Mouse (Mus musculus) embryo, embryonic 10.5 days (tissue): Measurements from ENCODE around the gene Pds5b.
"Not testable (repeated sequence)": the region's sequence is repeated elsewhere in the genome, so short reads cannot be mapped to it uniquely, and the experiment has no call there.

Source experiments
- DNase-seq: peaks from one replicate; pipeline ENCODE4 v3.0.0-alpha.2; 2015; ENCODE audit warnings: low spot score

The Pds5b gene

DNA sequence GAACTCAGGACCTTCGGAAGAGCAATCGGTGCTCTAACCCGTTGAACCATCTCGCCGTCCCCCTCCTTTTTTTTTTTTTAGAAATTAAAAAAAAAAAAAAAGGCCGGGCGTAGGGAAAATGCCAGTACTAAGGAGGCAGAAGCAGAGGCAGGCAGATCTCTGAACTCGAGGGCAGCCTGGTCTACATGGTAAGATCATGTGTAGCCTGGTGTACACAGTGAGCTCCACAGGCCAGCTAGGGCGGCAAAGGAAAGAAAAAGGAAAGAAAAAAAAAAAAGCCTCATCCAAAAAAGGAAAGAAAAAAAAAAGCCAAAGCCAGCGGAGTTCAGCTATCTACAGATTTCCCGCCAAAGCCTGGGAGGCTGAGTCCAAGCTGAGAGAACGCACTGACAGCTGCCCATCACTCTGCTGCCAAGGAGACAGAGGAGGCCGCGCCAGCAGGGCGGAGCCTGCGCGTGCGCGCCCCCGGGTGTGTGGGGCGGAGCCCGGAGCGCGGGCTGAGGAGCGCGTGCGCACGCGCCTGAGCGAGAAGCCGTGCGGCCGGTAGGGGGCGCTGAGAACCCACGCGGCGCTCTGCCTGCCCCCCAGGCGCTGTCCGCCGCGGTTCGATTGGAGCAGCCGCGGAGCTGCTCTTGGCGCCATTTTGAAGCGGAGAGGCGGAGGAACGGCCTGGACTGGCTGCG, at the start of gene Pds5b:
TSS of gene Pds5b (plus strand) at position 587 of the 683 bp plus-strand sequence.
- peak; percentile 95 for DNase-seq

DNA sequence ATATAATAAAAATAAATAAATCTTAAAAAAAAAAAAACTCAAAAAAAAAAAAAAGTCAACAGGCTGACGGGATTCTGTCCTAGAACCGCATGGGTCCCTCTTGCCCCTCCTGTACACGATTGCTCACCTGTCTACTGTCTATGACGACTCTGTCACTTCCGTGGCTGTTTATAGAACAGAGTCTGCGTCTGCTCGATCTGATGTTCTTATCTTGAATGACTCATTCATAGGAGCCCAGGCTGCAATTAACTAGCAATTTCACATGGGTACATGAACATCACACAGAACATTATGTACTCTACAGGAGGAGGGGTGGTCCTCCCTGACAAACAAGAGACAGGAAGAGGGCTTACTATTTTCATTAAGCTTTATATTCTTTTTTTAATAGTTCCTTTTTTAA, 48.0 kb upstream of the Pds5b start:
- DNase-seq, result no peak

DNA sequence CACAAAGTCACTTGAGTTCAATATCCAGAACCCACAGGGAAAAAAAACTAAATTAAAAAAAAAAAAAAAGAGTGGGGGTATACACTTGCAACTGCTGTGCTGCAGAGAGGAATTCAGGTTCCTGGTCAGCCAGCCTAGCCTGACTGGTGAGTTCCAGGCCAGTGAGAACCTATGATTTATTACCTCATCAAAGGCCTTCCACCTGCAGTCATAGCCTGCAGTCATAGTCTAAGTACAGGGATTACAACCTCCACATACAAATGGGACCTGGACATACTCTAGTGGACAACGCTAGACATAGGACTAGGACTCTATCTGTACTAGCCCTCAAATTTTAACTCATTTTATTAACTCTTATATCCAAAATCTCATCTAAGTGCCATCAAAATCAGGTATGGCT, 44.3 kb upstream of the Pds5b start:
- no peak for DNase-seq

GRCm38 (mm10) chr5:150629692-150630091, 43.8 kb upstream of the Pds5b start:
- no peak for DNase-seq

GRCm38 (mm10) chr5:150641440-150641839, 32.1 kb upstream of the Pds5b start:
- DNase-seq, result no peak

DNA sequence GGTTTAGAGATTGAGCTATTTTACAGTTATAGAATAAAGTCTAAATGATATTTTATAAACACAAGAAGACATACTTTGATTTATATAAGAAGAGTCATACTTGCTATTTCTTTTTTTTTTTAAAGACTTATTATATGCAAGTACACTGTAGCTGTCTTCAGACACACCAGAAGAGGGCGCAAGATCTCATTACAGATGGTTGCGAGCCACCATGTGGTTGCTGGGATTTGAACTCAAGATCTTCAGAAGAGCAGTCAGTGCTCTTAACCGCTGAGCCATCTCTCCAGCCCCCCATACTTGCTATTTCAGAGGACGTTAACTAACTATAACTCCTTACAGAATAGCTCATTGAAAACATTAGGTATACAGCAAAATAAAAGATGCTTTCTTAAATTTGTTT, 30.1 kb upstream of the Pds5b start:
- not testable (repeated sequence) for DNase-seq

DNA sequence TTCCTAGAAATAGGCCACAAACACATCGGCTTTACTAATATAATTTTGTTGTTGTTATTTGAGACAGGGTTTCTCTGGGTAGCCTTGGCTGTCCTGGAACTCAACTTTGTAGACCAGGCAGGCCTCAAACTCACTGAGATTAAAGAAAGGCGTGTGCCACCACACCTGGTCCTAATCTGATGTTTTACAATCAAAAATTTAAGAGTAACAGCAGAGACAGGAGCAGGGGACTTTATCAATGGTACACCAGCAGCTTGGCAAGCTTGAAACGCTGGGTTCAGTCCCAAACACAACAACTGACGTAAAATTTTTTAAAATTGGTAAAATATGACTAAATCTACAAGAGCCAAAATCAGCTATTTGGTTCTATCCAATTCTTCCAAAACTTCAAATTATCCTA, 28.6 kb upstream of the Pds5b start:
- DNase-seq, result no peak

DNA sequence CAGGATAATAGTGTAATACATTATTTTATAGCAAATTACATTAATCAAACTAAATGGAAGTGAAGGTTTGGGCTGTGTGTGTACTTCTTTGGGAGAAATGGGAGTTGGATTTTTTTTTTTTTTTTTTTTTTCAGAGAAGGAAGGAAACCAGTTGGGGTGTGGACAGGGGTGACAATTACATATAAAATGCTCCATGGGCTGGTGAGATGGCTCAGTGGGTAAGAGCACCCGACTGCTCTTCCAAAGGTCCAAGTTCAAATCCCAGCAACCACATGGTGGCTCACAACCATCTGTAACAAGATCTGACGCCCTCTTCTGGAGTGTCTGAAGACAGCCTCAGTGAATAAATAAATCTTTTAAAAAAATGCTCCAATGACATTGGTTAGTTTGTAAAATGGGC, 21.0 kb upstream of the Pds5b start:
- no peak for DNase-seq

- no peak for DNase-seq
Observed at GRCm38 (mm10) chr5:150654548-150654947, 19.0 kb upstream of the Pds5b start.

GRCm38 (mm10) chr5:150659425-150659824, 14.1 kb upstream of the Pds5b start:
- not testable (repeated sequence) for DNase-seq

DNA sequence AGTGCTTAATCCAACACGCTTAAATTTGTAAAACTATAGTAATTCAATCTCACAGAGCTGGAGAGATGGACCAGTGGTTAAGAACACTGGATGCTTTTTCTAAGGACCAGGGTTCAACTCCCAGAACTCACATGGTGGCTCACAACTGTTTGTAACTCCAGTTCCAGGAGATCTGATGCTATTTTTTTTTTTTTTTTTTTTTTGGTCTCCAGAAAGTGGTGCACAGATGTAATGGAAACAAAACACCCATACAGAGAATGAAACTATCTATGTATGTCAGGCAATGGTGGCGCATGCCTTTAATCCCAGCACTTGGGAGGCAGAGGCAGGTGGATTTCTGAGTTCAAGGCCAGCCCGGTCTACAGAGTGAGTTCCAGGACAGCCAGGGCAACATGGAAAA, 13.2 kb upstream of the Pds5b start:
- not testable (repeated sequence) for DNase-seq

- DNase-seq, result not testable (repeated sequence)
Observed at GRCm38 (mm10) chr5:150663926-150664325, 9.6 kb upstream of the Pds5b start.

DNA sequence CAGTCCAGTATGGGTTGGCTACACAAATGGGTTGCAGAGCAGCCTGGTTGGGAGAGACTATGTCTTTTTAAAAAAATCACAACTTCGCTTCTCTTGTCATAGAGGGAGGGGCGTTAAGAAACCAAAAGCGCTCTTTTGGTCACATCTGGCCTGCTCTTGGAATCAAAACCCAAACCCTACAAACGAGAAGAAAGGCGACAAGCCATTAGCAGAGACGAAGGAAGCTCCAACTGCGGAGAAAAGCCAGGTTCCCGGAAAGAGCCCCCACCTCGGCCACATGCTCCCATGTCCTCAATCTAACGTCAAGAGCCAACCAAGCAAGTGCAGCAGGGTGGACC, 8.8 kb upstream of the Pds5b start:
- DNase-seq, result no peak

- peak; percentile 99 for DNase-seq
Observed at GRCm38 (mm10) chr5:150665132-150665954, 8.2 kb upstream of the Pds5b start.

DNA sequence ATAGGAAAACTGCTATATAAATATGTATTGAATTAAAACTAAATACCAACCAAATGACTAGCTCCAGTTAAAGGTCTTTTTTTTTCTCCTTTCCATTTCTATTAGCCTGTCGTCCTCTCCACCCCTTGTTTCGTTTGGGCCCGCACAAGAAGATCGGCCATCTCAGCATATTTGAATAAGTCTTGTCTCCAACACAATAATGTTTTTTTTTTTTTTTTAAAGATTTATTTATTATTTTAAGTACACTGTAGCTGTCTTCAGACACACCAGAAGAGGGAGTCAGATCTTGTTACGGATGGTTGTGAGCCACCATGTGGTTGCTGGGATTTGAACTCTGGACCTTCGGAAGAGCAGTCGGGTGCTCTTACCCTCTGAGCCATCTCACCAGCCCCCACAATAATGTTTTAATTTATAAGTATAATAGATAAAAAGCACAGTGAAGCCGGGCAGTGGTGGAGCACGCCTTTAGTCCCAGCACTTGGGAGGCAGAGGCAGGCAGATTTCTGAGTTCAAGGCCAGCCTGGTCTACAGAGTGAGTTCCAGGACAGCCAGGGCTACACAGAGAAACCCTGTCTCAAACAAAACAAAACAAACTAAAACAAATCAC, 7.3 kb upstream of the Pds5b start, which contains the start of gene N4bp2l2:
TSS of gene N4bp2l2 (minus strand) at position 51 of the 607 bp plus-strand sequence.
- not testable (repeated sequence) for DNase-seq

GRCm38 (mm10) chr5:150668731-150669130, 4.8 kb upstream of the Pds5b start:
- no peak for DNase-seq

- DNase-seq, result no peak
Observed at GRCm38 (mm10) chr5:150672343-150672742, 1.2 kb upstream of the Pds5b start.

DNA sequence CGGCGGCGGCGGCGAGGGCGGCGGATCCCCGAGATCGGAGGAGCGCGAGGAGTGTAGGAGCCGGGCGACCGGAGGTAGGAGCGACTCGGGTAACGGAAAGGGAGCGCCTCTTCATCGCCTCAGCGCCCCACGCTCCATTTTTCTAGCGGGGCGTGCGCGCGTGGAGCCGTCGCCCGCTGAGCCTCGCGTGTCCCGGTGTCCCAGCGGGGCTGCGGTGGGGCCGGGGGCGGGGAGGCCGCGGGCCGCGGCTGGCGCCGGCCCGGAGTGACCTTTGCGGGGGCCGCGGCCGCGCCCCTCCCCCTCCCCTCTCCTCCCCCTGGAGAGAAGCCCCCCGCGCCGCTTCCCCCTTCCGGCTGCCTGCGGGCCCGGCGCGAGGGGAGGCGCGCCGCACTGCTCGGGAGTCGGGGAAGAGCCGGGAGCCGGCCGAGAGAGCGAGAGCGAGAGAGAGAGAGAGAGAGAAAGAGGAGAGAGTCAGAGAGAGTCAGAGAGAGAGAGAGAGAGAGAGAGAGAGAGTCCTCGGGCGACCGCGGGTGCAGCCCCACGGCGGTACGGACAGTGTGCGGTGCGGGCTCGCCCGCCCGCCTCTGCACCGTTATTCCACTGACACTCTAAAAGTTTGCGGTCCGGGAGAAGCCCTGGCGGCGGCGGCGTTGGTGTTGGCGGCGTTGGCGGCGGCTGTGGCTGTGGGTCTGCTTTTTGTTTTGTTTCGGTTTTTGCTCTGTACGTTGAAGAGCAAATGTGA, 512 bp downstream of the Pds5b start:
- DNase-seq, result peak; percentile 54

DNA sequence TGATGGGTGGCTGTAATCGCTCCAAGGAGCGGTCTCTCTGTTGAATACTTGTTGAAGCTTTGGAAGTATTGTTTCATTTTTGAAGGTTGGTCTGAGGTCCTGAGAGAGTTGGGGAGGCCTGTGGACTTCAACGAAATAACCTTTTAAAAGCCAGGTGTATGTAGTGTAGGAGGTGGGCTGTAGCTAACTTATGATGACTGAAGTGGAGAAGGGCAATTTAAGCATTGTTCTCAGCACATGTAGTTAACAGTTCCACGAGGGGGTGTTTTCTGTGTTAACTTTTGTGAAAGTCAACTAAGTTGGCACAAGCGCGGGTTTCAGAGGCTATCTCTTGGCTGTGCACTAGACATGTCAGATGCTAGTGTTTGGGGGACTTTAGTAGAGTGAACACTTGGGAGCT, 1.3 kb downstream of the Pds5b start:
- DNase-seq, result peak; percentile 7

- DNase-seq, result not testable (repeated sequence)
Observed at GRCm38 (mm10) chr5:150682862-150683261, 9.3 kb downstream of the Pds5b start.

GRCm38 (mm10) chr5:150690685-150691084, 17.1 kb downstream of the Pds5b start:
- no peak for DNase-seq

- DNase-seq, result no peak
Observed at GRCm38 (mm10) chr5:150693277-150693676, 19.7 kb downstream of the Pds5b start.
